8 mouse cellular contexts compared by ENCODE assay signal in genomic region chr17:65884691-65885397, GRCm38 (mm10). TPM values are rescaled to one million over a fixed set of nuclear protein-coding genes. Genes with fewer than 3 reads are reported as not detected.
DNase-seq lines count a peak whose midpoint lies in the region; ATAC-seq lines count a peak whose summit lies in the region.

No protein-coding gene starts in this region.

- WGBS in heart, embryonic 14.5 days, result under 1% methylated on average over 67 of the region's 67 CpGs
- WGBS in liver, embryonic 13.5 days (ENCODE audit: insufficient replicate concordance), result under 1% methylated on average over 67 of the region's 67 CpGs
- under 1% methylated on average over 66 of the region's 67 CpGs for WGBS in stomach, embryonic 16.5 days

- peak overlapping the region; percentile 95 for H3K9ac ChIP-seq in heart, embryonic 14.5 days (ENCODE audit: low read length)
- H3K9ac ChIP-seq in liver, embryonic 13.5 days, result peak overlapping the region; percentile 98
- peak overlapping the region; percentile 92 for H3K9ac ChIP-seq in stomach, embryonic 16.5 days (ENCODE audit: low read length)

- DNase-seq in c-Kit-negative CD71-positive TER-119-positive erythroid progenitor cells, embryonic 14.5 days (ENCODE audit: low read depth, low spot score), result peak; percentile 97
- peak; percentile 99 for DNase-seq in fibroblast of lung, adult 2 months (ENCODE audit: low read depth)
- DNase-seq in kidney, postnatal 14 days, result peak; percentile 100
- peak; percentile 99 for DNase-seq in liver, embryonic 13.5 days
- DNase-seq in neural tube, embryonic 10.5 days (ENCODE audit: extremely low spot score, low spot score), result peak; percentile 98

- peaks cover 6 to 29% of the 10 kb centered on the region in 2 experiments for H3K4me1 ChIP-seq in heart, embryonic 14.5 days (ENCODE audit: control insufficient read depth in 2 of 2, insufficient read depth in 2 of 2, low read length in 2 of 2)
- peaks cover 53% of the 10 kb centered on the region for H3K4me1 ChIP-seq in liver, embryonic 13.5 days (replicated peaks)
- peaks cover 23% of the 10 kb centered on the region for H3K4me1 ChIP-seq in stomach, embryonic 16.5 days (ENCODE audit: control insufficient read depth, insufficient read depth, low read length)

- peak overlapping the region; percentile 98 for H3K4me3 ChIP-seq in heart, embryonic 14.5 days (ENCODE audit: control insufficient read depth in 1 of 2, insufficient read depth in 1 of 2, low read depth in 1 of 2, low read length in 2 of 2)
- H3K4me3 ChIP-seq in liver, embryonic 13.5 days (replicated peaks), result peak overlapping the region; percentile 98
- H3K4me3 ChIP-seq in stomach, embryonic 16.5 days (replicated peaks; ENCODE audit: low read length), result peak overlapping the region; percentile 92

- peak; percentile 93 for ATAC-seq in CD4-positive, CD25-positive, alpha-beta regulatory T cell, adult 4 months
- peak; percentile 97 for ATAC-seq in heart, embryonic 14.5 days (ENCODE audit: insufficient number of reproducible peaks, insufficient read depth, low FRiP score, low read depth)
- ATAC-seq in liver, embryonic 13.5 days (ENCODE audit: low read depth), result peak; percentile 98
- ATAC-seq in stomach, embryonic 16.5 days (ENCODE audit: insufficient read depth, low FRiP score), result peak; percentile 99

- H3K27ac ChIP-seq in heart, embryonic 14.5 days (replicated peaks in 1 of 2; ENCODE audit: control insufficient read depth in 1 of 2, insufficient read depth in 1 of 2, low read depth in 2 of 2, low read length in 2 of 2), result peak overlapping the region; percentile 92 to 97
- H3K27ac ChIP-seq in liver, embryonic 13.5 days, result peak overlapping the region; percentile 96
- H3K27ac ChIP-seq in stomach, embryonic 16.5 days (ENCODE audit: low read length), result peak overlapping the region; percentile 99

- no peaks in the 10 kb centered on the region for H3K36me3 ChIP-seq in heart, embryonic 14.5 days (ENCODE audit: control insufficient read depth, insufficient read depth, low read length)
- no peaks in the 10 kb centered on the region for H3K36me3 ChIP-seq in liver, embryonic 13.5 days
- no peaks in the 10 kb centered on the region for H3K36me3 ChIP-seq in stomach, embryonic 16.5 days (ENCODE audit: control insufficient read depth, insufficient read depth, low read length)

- H3K4me2 ChIP-seq in heart, embryonic 14.5 days (ENCODE audit: low read length), result peak overlapping the region; percentile 98
- H3K4me2 ChIP-seq in liver, embryonic 13.5 days, result peak overlapping the region; percentile 95
- H3K4me2 ChIP-seq in stomach, embryonic 16.5 days (ENCODE audit: low read depth, low read length), result peak overlapping the region; percentile 83

- no peaks in the 10 kb centered on the region for H3K9me3 ChIP-seq in heart, embryonic 14.5 days (ENCODE audit: control insufficient read depth, low read length)
- H3K9me3 ChIP-seq in liver, embryonic 13.5 days (replicated peaks), result no peaks in the 10 kb centered on the region
- H3K9me3 ChIP-seq in stomach, embryonic 16.5 days (replicated peaks; ENCODE audit: control insufficient read depth, low read length), result no peaks in the 10 kb centered on the region

- no peaks in the 10 kb centered on the region for H3K27me3 ChIP-seq in heart, embryonic 14.5 days (ENCODE audit: control insufficient read depth, insufficient read depth, low read length)
- H3K27me3 ChIP-seq in liver, embryonic 13.5 days, result no peaks in the 10 kb centered on the region
- no peaks in the 10 kb centered on the region for H3K27me3 ChIP-seq in stomach, embryonic 16.5 days (ENCODE audit: control insufficient read depth, insufficient read depth, low read length)

RNA-seq across cellular contexts. Expression of gene Ralbp1, which starts 0.8 kb away (rescaled TPM):
- polyA plus RNA-seq in CD4-positive, CD25-positive, alpha-beta regulatory T cell, adult 4 months (2017; shearing (Covaris generic)), result 10 to 100 TPM; 45.5 to 62.2 TPM
- polyA plus RNA-seq in heart, embryonic 14.5 days (2014; fragmentation: Nextera tagmentation; extraction: Ambion mirVana), result 42.8 and 49.4 TPM in 2 replicates
- 47.2 and 53.3 TPM in 2 replicates for polyA plus RNA-seq in liver, embryonic 13.5 days (2015; fragmentation: Nextera tagmentation; extraction: Ambion mirVana)
- 87.0 and 103 TPM in 2 replicates for polyA plus RNA-seq in stomach, embryonic 16.5 days (2015; fragmentation: Nextera tagmentation; extraction: Ambion mirVana)

Comparison
In these comparisons a context has a peak if more than half of its experiments do, and no peak if none do; other contexts are left out.
1. Peak in every context shown above with its lines: DNase-seq, ATAC-seq, H3K4me3 ChIP-seq and H3K27ac ChIP-seq.